Mouse (Mus musculus) testis, postnatal 10 days (tissue): Measurements from ENCODE around the gene Vapb.

ENCODE experiments used
- DNase-seq: peaks from one replicate; pipeline ENCODE4 v3.0.0; 2021; ENCODE audit warnings: low spot score

Vapb gene

GRCm38 (mm10) chr2:173791904-173792757, 54.8 kb downstream of the Vapb start:
- DNase-seq, result no peak

DNA sequence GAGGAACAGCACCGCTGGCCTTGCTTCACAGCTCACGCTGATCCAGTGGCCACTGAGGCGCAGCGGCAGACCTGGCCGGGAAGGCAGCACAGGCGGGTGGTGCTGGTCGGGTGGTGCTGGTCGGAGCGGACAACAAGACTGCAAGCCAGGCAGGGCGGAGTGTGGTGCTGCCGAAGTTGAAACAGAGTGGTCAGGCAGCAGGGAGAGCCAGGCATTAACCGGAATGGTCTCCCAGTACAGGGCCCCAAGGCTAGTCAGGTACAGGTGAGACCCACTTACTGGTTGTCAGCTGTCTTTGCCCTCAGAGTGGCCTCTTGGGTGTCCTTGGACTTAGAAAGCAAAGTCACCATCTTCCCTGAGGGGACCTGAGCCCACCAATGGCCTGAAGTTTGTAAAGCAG, 56.7 kb downstream of the Vapb start:
- no peak for DNase-seq

DNA sequence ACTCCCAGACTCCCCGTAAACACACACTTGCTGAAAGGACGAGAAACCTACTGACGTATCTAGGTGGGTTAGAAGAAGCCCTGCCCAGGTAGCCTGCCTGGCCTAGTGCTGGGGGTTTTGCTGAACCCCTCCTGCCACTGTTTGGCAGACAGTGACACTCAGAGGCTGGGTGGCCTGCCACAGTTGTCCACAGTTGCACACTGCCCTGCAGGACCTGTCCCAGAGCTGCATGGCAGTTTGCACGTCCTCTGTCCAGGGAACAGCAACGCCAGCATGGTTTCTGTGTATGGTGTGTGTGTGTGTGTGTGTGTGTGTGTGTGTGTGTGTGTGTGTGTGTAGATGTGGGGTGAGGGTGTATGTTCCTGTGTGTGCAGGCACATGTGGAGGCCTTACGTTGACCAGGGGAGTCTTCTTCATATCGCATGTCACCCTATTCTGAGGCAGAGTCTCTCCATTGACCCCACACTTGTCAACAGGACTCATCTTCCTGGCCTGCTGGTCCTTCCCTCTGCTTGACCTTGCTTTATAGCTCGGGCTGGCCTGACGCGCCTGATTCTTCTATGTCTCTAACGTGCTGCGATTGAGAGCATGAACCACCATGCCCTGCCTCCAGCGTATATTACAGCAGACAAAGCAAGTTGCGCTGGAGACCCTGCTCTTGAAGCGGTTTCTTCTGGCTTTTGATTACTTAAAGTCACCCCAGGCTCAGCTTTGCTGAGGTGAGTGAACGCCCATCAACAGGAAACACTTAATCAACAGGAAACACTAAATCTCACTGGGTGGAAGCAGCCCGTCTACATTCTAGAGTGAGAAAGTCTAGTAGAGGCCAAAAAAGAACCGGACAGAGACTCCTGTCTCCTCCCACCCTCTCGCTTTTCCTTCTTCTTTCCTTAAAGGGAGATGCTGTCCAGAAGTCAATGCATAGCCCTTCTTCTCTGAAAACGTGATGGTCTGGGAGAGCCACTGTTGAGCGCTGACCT, 57.5 kb downstream of the Vapb start:
- DNase-seq, result no peak

DNA sequence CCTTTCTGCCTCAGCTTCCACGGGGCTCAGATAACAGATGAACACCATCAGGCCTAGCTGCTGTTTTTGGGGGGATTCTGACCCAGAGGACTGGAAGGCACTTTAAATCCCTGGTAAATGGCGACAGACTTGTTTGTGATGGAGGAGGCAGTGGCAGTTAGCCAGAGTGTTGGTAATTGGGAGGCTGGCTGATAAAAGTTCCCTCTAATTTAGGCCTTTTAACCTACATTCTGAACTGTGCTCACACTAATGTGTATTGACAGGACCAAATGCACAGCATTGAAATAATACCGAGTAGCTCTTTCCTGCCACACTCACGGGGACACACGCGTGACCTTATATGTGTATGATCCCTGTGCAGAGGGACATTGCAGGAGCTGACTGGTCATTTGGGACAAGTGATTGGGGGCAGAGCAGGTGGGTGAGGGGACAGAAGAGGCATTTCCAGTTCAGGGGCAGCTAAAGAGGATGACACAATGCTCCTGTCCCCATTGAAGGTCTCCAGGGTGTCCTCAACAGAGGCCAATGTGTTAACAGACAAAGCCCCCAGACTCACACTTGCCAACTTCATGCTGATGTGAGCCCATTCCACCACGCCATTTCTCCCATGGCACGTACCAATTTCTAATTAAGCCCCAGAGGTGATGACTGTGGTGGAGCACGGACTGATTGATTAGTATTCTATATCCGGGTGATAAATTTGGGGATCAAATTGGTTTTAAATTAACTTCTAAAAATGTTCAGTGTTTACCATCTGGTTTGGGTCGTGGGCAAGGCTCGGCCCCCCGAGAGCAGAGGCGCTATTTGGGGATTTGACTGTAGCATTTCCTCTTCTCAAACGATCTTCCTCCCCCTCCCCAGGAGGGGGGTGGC, 58.7 kb downstream of the Vapb start:
- no peak for DNase-seq

GRCm38 (mm10) chr2:173796674-173796963, 59.3 kb downstream of the Vapb start:
- DNase-seq, result no peak

GRCm38 (mm10) chr2:173799513-173799912, 62.2 kb downstream of the Vapb start:
- DNase-seq, result no peak

DNA sequence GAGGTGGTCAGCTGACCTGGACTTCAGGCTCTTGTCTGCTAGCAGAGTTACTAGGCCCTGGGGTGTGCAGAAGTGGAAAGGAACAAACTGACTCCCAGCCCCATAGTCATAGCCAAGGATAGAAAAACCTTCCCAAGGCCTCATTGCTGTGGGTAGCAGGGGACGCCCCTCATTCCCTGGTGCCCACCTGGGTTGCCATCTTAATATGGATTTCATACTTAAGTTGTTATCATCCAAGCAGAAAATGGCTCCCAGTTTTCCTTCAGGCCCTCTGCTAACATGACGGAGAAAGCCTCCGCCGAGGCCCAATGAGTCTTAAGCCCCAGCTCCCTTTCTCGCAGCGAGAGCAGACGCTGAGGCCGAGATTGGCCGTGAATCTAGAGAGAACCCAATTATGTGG, 63.3 kb downstream of the Vapb start:
- no peak for DNase-seq

GRCm38 (mm10) chr2:173801405-173801876, 64.1 kb downstream of the Vapb start:
- no peak for DNase-seq

GRCm38 (mm10) chr2:173802176-173802575, 64.9 kb downstream of the Vapb start:
- DNase-seq, result no peak

DNA sequence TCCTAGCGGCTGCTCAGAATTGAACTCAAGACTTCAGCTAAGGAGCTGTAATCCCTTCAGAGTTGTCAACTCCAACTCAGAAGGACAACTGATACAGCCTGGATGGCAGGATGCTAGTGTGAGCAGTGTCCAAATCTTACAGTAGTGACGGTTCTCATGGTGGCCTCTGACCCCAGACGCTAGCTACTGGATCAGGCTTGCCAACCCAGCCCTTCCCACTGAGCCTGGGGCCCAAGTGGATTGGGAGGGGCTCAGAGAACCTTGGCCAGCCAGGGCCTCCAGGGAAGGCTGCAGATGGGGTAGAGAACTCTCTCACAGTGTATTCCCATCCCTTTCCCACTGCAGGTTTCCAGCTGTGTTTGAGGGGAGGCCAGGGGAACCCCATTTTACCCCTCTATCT, 65.6 kb downstream of the Vapb start:
- DNase-seq, result no peak

DNA sequence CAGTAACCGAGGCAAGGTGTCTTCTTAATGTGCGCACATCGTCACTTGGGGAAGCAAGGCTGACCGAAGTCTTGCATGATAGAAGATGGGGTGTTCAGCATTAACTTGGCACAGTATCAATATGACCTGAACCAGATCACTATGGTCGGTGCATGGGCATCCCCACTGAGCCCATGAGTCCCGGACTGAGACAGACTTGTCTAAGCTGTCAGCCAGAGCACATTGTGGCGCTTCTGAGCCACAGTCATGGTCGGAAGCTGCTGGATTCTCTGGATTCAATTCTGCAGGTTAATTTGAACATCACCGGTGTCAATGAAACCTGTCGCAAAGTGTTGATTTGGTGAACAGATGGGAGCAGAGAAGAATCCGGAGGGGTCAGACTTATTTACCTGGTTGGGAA, 66.5 kb downstream of the Vapb start:
- no peak for DNase-seq

DNA sequence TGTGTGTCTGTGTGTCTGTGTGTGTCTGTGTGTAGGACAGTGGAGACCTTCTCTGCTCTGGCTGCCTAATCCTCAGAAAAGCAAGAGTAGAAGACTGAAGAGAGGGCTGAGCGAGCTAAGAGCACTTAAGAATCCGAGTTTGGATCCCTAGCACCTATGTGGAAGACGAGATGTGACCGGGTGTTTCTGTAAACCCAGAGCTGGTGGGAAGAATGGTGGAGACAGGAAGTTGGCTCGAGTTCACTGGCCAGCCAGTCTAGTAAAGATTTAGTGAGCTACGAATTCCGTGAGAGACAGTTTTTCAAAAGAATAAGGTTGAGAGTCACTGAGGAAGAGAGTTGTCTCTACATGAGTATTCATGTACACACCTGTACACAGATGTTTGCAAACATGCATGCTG, 69.3 kb downstream of the Vapb start:
- DNase-seq, result no peak

GRCm38 (mm10) chr2:173808942-173809341, 71.6 kb downstream of the Vapb start:
- DNase-seq, result no peak

DNA sequence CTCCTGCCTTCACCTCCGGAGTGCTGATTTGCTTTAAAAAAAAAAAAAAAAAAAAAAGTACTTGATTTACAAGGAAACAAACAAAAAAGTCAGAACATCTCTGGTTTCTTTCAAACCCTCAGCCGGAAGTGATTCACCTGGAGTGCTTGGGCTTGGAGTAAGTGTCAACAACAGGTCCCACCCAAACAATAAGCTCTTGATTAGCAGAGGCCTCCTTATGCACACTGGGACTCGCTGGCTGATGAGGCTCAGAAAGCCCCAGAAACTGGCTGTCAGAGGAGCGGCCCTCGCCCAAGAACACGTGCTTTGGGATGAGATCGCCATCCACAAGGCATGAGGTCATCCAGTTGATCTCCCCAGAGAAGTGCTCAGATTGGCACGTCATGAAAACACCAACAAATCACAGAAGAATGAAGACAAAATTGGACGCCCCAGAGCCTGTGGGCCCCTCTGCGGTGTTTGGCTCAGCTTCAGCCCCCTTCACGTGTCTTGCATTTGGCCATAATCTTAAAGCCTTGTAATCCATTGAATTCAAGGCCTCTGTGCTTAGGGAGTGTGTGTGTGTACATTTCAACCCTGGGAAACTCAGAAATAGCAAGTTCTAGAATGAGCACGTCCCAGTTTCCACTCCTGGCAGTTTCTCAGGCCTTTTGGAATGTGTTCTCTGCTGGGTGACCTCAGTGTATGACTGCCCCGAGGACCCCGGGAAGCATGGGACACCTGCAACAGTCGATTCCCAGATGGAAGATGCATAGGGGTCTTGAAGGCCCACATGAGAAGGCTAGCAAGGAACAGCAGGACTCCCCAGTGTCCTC, 72.9 kb downstream of the Vapb start:
- DNase-seq, result no peak

- no peak for DNase-seq
Observed at GRCm38 (mm10) chr2:173810851-173811130, 73.5 kb downstream of the Vapb start.

DNA sequence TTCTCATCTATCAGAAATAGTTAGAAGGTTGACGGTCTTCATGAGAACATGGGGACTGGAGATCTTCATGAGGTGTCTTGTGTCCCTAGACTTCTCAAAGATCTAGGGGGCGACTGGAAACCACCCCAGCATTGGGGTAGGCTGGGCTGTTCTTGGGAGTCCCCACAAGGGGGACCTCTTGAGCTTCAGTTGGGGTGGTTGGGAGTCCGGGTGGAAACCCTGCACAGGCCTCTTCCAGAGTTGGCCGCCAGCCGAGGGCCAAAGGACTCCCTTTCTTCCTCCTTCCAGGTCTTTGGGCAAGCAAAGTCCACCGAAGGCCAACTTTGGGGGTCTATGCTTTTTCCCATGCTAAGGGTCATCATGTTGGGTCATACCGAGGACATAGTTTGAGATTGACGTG, 74.5 kb downstream of the Vapb start:
- no peak for DNase-seq

GRCm38 (mm10) chr2:173813071-173813470, 75.8 kb downstream of the Vapb start:
- DNase-seq, result no peak

DNA sequence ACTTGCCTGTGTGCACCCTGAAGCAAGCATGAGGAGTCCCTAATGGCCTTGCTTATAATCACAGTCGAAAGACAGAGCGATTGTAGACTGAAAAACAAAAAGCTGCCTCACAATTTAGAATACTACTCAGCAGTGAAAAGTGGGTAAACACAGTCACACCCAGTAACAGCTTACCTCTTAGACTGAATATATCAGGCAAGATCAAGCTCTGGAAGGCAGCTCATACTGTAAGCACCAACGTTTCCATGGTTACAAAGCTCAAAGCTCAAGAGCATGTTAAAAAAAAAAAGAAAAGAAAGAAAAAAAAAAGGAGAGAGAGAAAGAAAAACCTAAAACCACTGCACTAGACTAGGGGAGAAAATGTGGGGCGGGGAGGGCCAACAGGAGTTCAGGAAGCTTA, 89.0 kb downstream of the Vapb start:
- no peak for DNase-seq

DNA sequence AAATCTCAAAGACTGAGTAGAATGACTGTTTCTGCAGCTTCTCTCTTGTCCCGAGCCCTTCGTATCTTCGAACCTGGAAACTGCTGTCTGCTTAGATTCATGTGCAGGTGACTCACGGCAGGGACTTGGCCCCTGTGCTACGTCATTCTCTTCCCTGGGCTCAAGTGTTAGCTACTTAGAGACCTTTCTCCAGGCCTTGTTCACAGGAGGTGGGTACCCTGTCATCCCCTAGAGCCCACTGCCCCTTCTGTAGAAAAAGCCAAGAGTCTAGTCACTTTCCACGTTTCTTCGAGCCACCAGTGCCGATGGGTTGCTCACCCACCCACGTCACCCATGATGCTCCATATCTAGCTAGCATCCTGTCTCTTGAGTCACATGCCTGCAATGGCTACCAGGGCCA, 89.9 kb downstream of the Vapb start:
- no peak for DNase-seq

- no peak for DNase-seq
Observed at GRCm38 (mm10) chr2:173828134-173828533, 90.8 kb downstream of the Vapb start.

GRCm38 (mm10) chr2:173832828-173833492, 95.6 kb downstream of the Vapb start:
- no peak for DNase-seq
